Mouse (Mus musculus): ENCODE results near the gene Dolpp1. TPM values are rescaled to one million over a fixed set of nuclear protein-coding genes. Genes with fewer than 3 reads are reported as not detected.
"Not testable (repeated sequence)": the region's sequence is repeated elsewhere in the genome, so short reads cannot be mapped to it uniquely, and the experiment has no call there.

Dolpp1 gene
- polyA plus RNA-seq, 1 experiment from 2014 or later = 52.0 TPM

GRCm38 (mm10) chr2:30415936-30416648 is 24.0 kb downstream of the Dolpp1 start, which contains the start of gene Ptpa:
Gene Ptpa, plus strand, starts transcription at chr2:30416039.
- Histone ChIP-seq H3K4me1 (replicated peaks) (peaks cover 63% of the 10 kb centered on the region), H3K9me3 (no peaks in the 10 kb centered on the region), H3K36me3 (peaks cover 9% of the 10 kb centered on the region; the same call in 1 of the 2 replicates), H3K4me2 (peak within 1 kb of the TSS; percentile 75), H3K4me3 (peak within 1 kb of the TSS; percentile 81), H3K9ac (peak within 1 kb of the TSS; percentile 90), H3K27me3 (no peaks in the 10 kb centered on the region), H3K27ac (replicated peaks) (peak within 1 kb of the TSS; percentile 98)
- WGBS = under 1% methylated on average over 63 of the region's 67 CpGs
- ATAC-seq (ENCODE audit: low read depth) = peak; percentile 92

- Histone ChIP-seq H3K4me2 (peak overlapping the region; percentile 75), H3K4me1 (replicated peaks) (peaks cover 68% of the 10 kb centered on the region), H3K36me3 (peaks cover 8% of the 10 kb centered on the region; the same call in 1 of the 2 replicates), H3K27me3 (no peaks in the 10 kb centered on the region), H3K27ac (replicated peaks) (peak overlapping the region; percentile 98), H3K4me3 (peak overlapping the region; percentile 81), H3K9ac (peak overlapping the region; percentile 90), H3K9me3 (no peaks in the 10 kb centered on the region)
- ATAC-seq (ENCODE audit: low read depth) = no peak
- 2% methylated on average over 7 of the region's 7 CpGs for WGBS
These were observed 24.6 kb downstream of the Dolpp1 start for GRCm38 (mm10) chr2:30416649-30416965.

GRCm38 (mm10) chr2:30417154-30417553 is 25.1 kb downstream of the Dolpp1 start:
- not testable (repeated sequence) for ATAC-seq (ENCODE audit: low read depth); H3K27ac ChIP-seq (replicated peaks); H3K27me3 ChIP-seq; H3K9me3 ChIP-seq; H3K36me3 ChIP-seq
- peak overlapping the region; percentile 75 for H3K4me2 ChIP-seq
- WGBS = 80% methylated on average over 6 of the region's 6 CpGs
- H3K4me1 ChIP-seq (replicated peaks) = peaks cover 68% of the 10 kb centered on the region
- 0 out of 2 replicates have a peak overlapping the region, but pooled peaks have one; percentile 52 for H3K9ac ChIP-seq
- H3K4me3 ChIP-seq = peak overlapping the region; percentile 81

GRCm38 (mm10) chr2:30417595-30418165 is 25.6 kb downstream of the Dolpp1 start:
- Histone ChIP-seq H3K9me3 (no peaks in the 10 kb centered on the region), H3K27me3 (no peaks in the 10 kb centered on the region), H3K27ac (replicated peaks) (no peak overlapping the region), H3K4me1 (replicated peaks) (peaks cover 65% of the 10 kb centered on the region), H3K4me3 (0 out of 2 replicates have a peak overlapping the region, but pooled peaks have one; percentile 2), H3K4me2 (peak overlapping the region; percentile 75), H3K9ac (peak overlapping the region; percentile 52), H3K36me3 (no peaks in the 10 kb centered on the region)
- WGBS = 64% methylated on average over 5 of the region's 5 CpGs
- no peak for ATAC-seq (ENCODE audit: low read depth)

GRCm38 (mm10) chr2:30418259-30418658 is 26.2 kb downstream of the Dolpp1 start:
- H3K36me3 ChIP-seq = no peaks in the 10 kb centered on the region
- H3K4me2 ChIP-seq = peak overlapping the region; percentile 75
- peak overlapping the region; percentile 52 for H3K9ac ChIP-seq
- no peaks in the 10 kb centered on the region for H3K27me3 ChIP-seq
- H3K9me3 ChIP-seq = no peaks in the 10 kb centered on the region
- peaks cover 59% of the 10 kb centered on the region for H3K4me1 ChIP-seq (replicated peaks)
- no peak overlapping the region for H3K27ac ChIP-seq (replicated peaks)
- ATAC-seq (ENCODE audit: low read depth) = no peak
- 73% methylated on average over 6 of the region's 6 CpGs for WGBS
- H3K4me3 ChIP-seq = 0 out of 2 replicates have a peak overlapping the region, but pooled peaks have one; percentile 2

- Histone ChIP-seq H3K4me1 (replicated peaks) (peaks cover 51% of the 10 kb centered on the region), H3K36me3 (no peaks in the 10 kb centered on the region), H3K27me3 (no peaks in the 10 kb centered on the region), H3K4me2 (peak overlapping the region; percentile 75), H3K9ac (peak overlapping the region; percentile 52), H3K9me3 (no peaks in the 10 kb centered on the region), H3K4me3 (peak overlapping the region; percentile 2; the same call in 1 of the 2 replicates), H3K27ac (replicated peaks) (peak overlapping the region; percentile 25; the same call in 1 of the 2 replicates)
- 23% methylated on average over 10 of the region's 10 CpGs for WGBS
- ATAC-seq (ENCODE audit: low read depth) = no peak
These were observed 27.1 kb downstream of the Dolpp1 start for GRCm38 (mm10) chr2:30419112-30419511.

GRCm38 (mm10) chr2:30421432-30421831 is 29.4 kb downstream of the Dolpp1 start:
- Histone ChIP-seq H3K4me1 (replicated peaks) (peaks cover 40% of the 10 kb centered on the region), H3K27me3 (no peaks in the 10 kb centered on the region), H3K9me3 (no peaks in the 10 kb centered on the region), H3K9ac (no peak overlapping the region), H3K27ac (replicated peaks) (0 out of 2 replicates have a peak overlapping the region, but pooled peaks have one; percentile 18), H3K36me3 (peaks cover 3% of the 10 kb centered on the region), H3K4me3 (no peak overlapping the region), H3K4me2 (no peak overlapping the region)
- 60% methylated on average over 4 of the region's 4 CpGs for WGBS
- no peak for ATAC-seq (ENCODE audit: low read depth)

GRCm38 (mm10) chr2:30429156-30429555 is 37.1 kb downstream of the Dolpp1 start:
- Histone ChIP-seq H3K9ac (no peak overlapping the region), H3K4me1 (replicated peaks) (no peaks in the 10 kb centered on the region), H3K4me3 (no peak overlapping the region), H3K27me3 (no peaks in the 10 kb centered on the region), H3K27ac (replicated peaks) (no peak overlapping the region), H3K4me2 (no peak overlapping the region), H3K36me3 (peaks cover 79% of the 10 kb centered on the region), H3K9me3 (no peaks in the 10 kb centered on the region)
- no peak for ATAC-seq (ENCODE audit: low read depth)

GRCm38 (mm10) chr2:30435326-30436155 is 43.5 kb downstream of the Dolpp1 start:
- ATAC-seq (ENCODE audit: low read depth) = peak; percentile 57; the same call in 1 of the 2 replicates
- 45% methylated on average over 5 of the region's 5 CpGs for WGBS
- peaks cover 11% of the 10 kb centered on the region for H3K4me1 ChIP-seq (replicated peaks)
- H3K27ac ChIP-seq (replicated peaks) = no peak overlapping the region
- no peaks in the 10 kb centered on the region for H3K27me3 ChIP-seq
- H3K4me3 ChIP-seq = no peak overlapping the region
- no peaks in the 10 kb centered on the region for H3K9me3 ChIP-seq
- H3K9ac ChIP-seq = no peak overlapping the region
- H3K36me3 ChIP-seq = peaks cover 74% of the 10 kb centered on the region
- no peak overlapping the region for H3K4me2 ChIP-seq

- no peak overlapping the region for H3K4me2 ChIP-seq
- H3K4me3 ChIP-seq = no peak overlapping the region
- H3K36me3 ChIP-seq = peaks cover 68% of the 10 kb centered on the region
- WGBS = 87% methylated on average over 5 of the region's 5 CpGs
- no peak for ATAC-seq (ENCODE audit: low read depth)
- no peaks in the 10 kb centered on the region for H3K27me3 ChIP-seq
- no peaks in the 10 kb centered on the region for H3K9me3 ChIP-seq
- H3K9ac ChIP-seq = no peak overlapping the region
- H3K4me1 ChIP-seq (replicated peaks) = peaks cover 18% of the 10 kb centered on the region
- no peak overlapping the region for H3K27ac ChIP-seq (replicated peaks)
These were observed 44.1 kb downstream of the Dolpp1 start for GRCm38 (mm10) chr2:30436156-30436545.

- Histone ChIP-seq H3K9ac (no peak overlapping the region), H3K9me3 (no peaks in the 10 kb centered on the region), H3K4me1 (replicated peaks) (peaks cover 24% of the 10 kb centered on the region), H3K4me2 (no peak overlapping the region), H3K27me3 (no peaks in the 10 kb centered on the region), H3K36me3 (peaks cover 61% of the 10 kb centered on the region), H3K27ac (replicated peaks) (no peak overlapping the region), H3K4me3 (no peak overlapping the region)
- 67% methylated on average over 4 of the region's 4 CpGs for WGBS
- ATAC-seq (ENCODE audit: low read depth) = no peak
These were observed 44.8 kb downstream of the Dolpp1 start for GRCm38 (mm10) chr2:30436809-30437208.

- Histone ChIP-seq H3K36me3 (peaks cover 51% of the 10 kb centered on the region), H3K4me1 (replicated peaks) (peaks cover 34% of the 10 kb centered on the region), H3K9ac (no peak overlapping the region), H3K27me3 (no peaks in the 10 kb centered on the region), H3K9me3 (no peaks in the 10 kb centered on the region), H3K4me3 (no peak overlapping the region), H3K27ac (replicated peaks) (no peak overlapping the region), H3K4me2 (no peak overlapping the region)
- ATAC-seq (ENCODE audit: low read depth) = no peak
- WGBS = 86% methylated on average over 4 of the region's 4 CpGs
These were observed 45.7 kb downstream of the Dolpp1 start for GRCm38 (mm10) chr2:30437791-30438190.
